Mouse (Mus musculus) inflammation-experienced regulatory T-cells (primary cell): ENCODE measurements around the gene Necap2. TPM values are rescaled to one million over a fixed set of nuclear protein-coding genes. Genes with fewer than 3 reads are reported as not detected.

Experiments
- polyA plus RNA-seq, 2 experiments: library from polyadenylated mRNA; unstranded; fragments of 100-300 nt; shearing (Covaris generic); gene quantifications; one replicate each; pipeline ENCODE4 v1.2.1; 2017

Necap2 gene
- 100 to 1,000 TPM; 127 to 136 TPM for polyA plus RNA-seq

GRCm38 (mm10) chr4:141077681-141078509, at the start of gene Necap2:
TSS of gene Necap2 (minus strand) at chr4:141078357.

DNA sequence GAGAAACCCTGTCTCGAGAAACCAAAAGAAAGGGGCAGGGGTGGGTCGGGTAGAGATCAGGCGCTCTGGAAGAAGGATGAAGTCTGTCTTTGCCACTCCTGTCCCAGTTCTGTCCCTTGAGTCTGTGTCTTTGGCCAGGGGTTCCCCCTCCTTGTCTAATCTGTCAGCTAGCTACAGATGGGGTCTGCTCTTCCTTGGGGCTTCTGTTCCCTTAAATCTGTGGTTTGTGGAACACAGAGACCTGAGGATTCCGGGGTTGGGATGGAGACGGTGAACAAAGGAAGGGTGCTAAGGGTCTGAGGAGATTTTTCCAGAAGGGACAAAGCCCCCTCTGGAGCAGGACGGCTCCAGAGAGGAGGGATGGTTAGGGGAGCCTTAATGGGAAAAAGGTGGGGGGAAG, 9.9 kb upstream of the Necap2 start, which contains the start of gene Spata21:
TSS of gene Spata21 (plus strand) at position 301 of the 400 bp plus-strand sequence.

GRCm38 (mm10) chr4:141060426-141061301, 17.5 kb downstream of the Necap2 start, which contains the start of gene Crocc:
TSS of gene Crocc (minus strand) at chr4:141060550.

Other genes starting within 250 kb of the Necap2 start
- gene Padi1, start 232.6 kb downstream of the Necap2 start, polyA plus RNA-seq: under 1 TPM; 0.12 to 0.31 TPM
- gene Padi2, start 172.0 kb downstream of the Necap2 start, polyA plus RNA-seq: 10 to 100 TPM; 10.2 to 21.8 TPM
- 100 to 1,000 TPM; 222 to 250 TPM for gene Sdhb, start 117.2 kb downstream of the Necap2 start, polyA plus RNA-seq
- gene Atp13a2, start 91.5 kb downstream of the Necap2 start, polyA plus RNA-seq: 10 to 100 TPM; 50.3 to 53.5 TPM
- gene Mfap2, start 67.9 kb downstream of the Necap2 start, polyA plus RNA-seq: under 1 TPM in 1 of 2 experiments, not detected in 1; 0.75 TPM
- gene Crocc, start 17.8 kb downstream of the Necap2 start, polyA plus RNA-seq: 1 to 10 TPM; 6.0 to 9.1 TPM
- gene Spata21, start 10.0 kb upstream of the Necap2 start, polyA plus RNA-seq: 1 to 10 TPM in 1 of 2 experiments, under 1 TPM in 1; 0.60 to 2.0 TPM
- 10 to 100 TPM; 51.2 to 51.9 TPM for gene Szrd1, start 61.4 kb upstream of the Necap2 start, polyA plus RNA-seq
- gene Fbxo42, start 69.6 kb upstream of the Necap2 start, polyA plus RNA-seq: 10 to 100 TPM; 23.2 to 24.0 TPM
- 1 to 10 TPM; 3.4 to 4.1 TPM for gene Rsg1, start 135.6 kb upstream of the Necap2 start, polyA plus RNA-seq
- gene Arhgef19, start 161.1 kb upstream of the Necap2 start, polyA plus RNA-seq: 1 to 10 TPM in 1 of 2 experiments, under 1 TPM in 1; 0.14 to 1.0 TPM
- gene Epha2, start 222.9 kb upstream of the Necap2 start, polyA plus RNA-seq: under 1 TPM in 1 of 2 experiments, not detected in 1; 0.36 TPM